Mouse (Mus musculus): Measurements from ENCODE around the gene Gpx8. TPM values are rescaled to one million over a fixed set of nuclear protein-coding genes. Genes with fewer than 3 reads are reported as not detected.

Gene Gpx8
- total and polyA plus RNA-seq, 2 experiments from 2014 or later, result 16.2 to 37.5 TPM

- Histone ChIP-seq H3K9ac (replicated peaks; ENCODE audit: low read length, poor library complexity, severe bottlenecking) (no peak overlapping the region), H3K27ac (ENCODE audit: low read depth, low read length) (0 out of 2 replicates have a peak overlapping the region, but pooled peaks have one; percentile 26), H3K27me3 (ENCODE audit: insufficient read depth, low read length) (no peaks in the 10 kb centered on the region), H3K4me2 (ENCODE audit: low read depth, low read length, poor library complexity, severe bottlenecking) (peak overlapping the region; percentile 26; the same call in 1 of the 2 replicates), H3K36me3 (ENCODE audit: insufficient read depth, low read length) (no peaks in the 10 kb centered on the region), H3K4me1 (ENCODE audit: insufficient read depth, low read length) (no peaks in the 10 kb centered on the region), H3K4me3 (ENCODE audit: low read depth, low read length) (no peak overlapping the region), H3K9me3 (ENCODE audit: low read length) (no peaks in the 10 kb centered on the region)
- TF ChIP-seq CTCF (IDR thresholded peaks at IDR 0.05), result no peak
- ATAC-seq (ENCODE audit: low FRiP score), result peak; percentile 73
- 22% methylated on average over 9 of the region's 9 CpGs for WGBS
- peak; percentile 40 for DNase-seq (ENCODE audit: low spot score)
These were observed 32.8 kb upstream of the Gpx8 start for GRCm38 (mm10) chr13:113079021-113079420.

- ATAC-seq (ENCODE audit: low FRiP score), result no peak
- Histone ChIP-seq H3K4me1 (ENCODE audit: insufficient read depth, low read length) (no peaks in the 10 kb centered on the region), H3K27ac (ENCODE audit: low read depth, low read length) (no peak overlapping the region), H3K9ac (replicated peaks; ENCODE audit: low read length, poor library complexity, severe bottlenecking) (no peak overlapping the region), H3K4me3 (ENCODE audit: low read depth, low read length) (no peak overlapping the region), H3K9me3 (ENCODE audit: low read length) (no peaks in the 10 kb centered on the region), H3K4me2 (ENCODE audit: low read depth, low read length, poor library complexity, severe bottlenecking) (no peak overlapping the region), H3K36me3 (ENCODE audit: insufficient read depth, low read length) (no peaks in the 10 kb centered on the region), H3K27me3 (ENCODE audit: insufficient read depth, low read length) (no peaks in the 10 kb centered on the region)
- no peak for TF ChIP-seq CTCF (IDR thresholded peaks at IDR 0.05)
- no peak for DNase-seq (ENCODE audit: low spot score)
- 91% methylated on average over 9 of the region's 9 CpGs for WGBS
These were observed 18.3 kb upstream of the Gpx8 start for GRCm38 (mm10) chr13:113064542-113064941.

- TF ChIP-seq CTCF (IDR thresholded peaks at IDR 0.05), result no peak
- H3K4me1 ChIP-seq (ENCODE audit: insufficient read depth, low read length), result no peaks in the 10 kb centered on the region
- 94% methylated on average over 6 of the region's 6 CpGs for WGBS
- H3K36me3 ChIP-seq (ENCODE audit: insufficient read depth, low read length), result no peaks in the 10 kb centered on the region
- no peak overlapping the region for H3K27ac ChIP-seq (ENCODE audit: low read depth, low read length)
- ATAC-seq (ENCODE audit: low FRiP score), result no peak
- no peak overlapping the region for H3K4me2 ChIP-seq (ENCODE audit: low read depth, low read length, poor library complexity, severe bottlenecking)
- no peaks in the 10 kb centered on the region for H3K9me3 ChIP-seq (ENCODE audit: low read length)
- H3K27me3 ChIP-seq (ENCODE audit: insufficient read depth, low read length), result no peaks in the 10 kb centered on the region
- no peak for DNase-seq (ENCODE audit: low spot score)
- no peak overlapping the region for H3K4me3 ChIP-seq (ENCODE audit: low read depth, low read length)
- H3K9ac ChIP-seq (replicated peaks; ENCODE audit: low read length, poor library complexity, severe bottlenecking), result no peak overlapping the region
These were observed 15.5 kb upstream of the Gpx8 start for GRCm38 (mm10) chr13:113061746-113062145.

GRCm38 (mm10) chr13:113055826-113056225 lies 9.6 kb upstream of the Gpx8 start:
- Histone ChIP-seq H3K9ac (replicated peaks; ENCODE audit: low read length, poor library complexity, severe bottlenecking) (no peak overlapping the region), H3K36me3 (ENCODE audit: insufficient read depth, low read length) (no peaks in the 10 kb centered on the region), H3K9me3 (ENCODE audit: low read length) (no peaks in the 10 kb centered on the region), H3K27ac (ENCODE audit: low read depth, low read length) (no peak overlapping the region), H3K4me3 (ENCODE audit: low read depth, low read length) (no peak overlapping the region), H3K27me3 (ENCODE audit: insufficient read depth, low read length) (no peaks in the 10 kb centered on the region), H3K4me2 (ENCODE audit: low read depth, low read length, poor library complexity, severe bottlenecking) (no peak overlapping the region), H3K4me1 (ENCODE audit: insufficient read depth, low read length) (no peaks in the 10 kb centered on the region)
- WGBS, result 37% methylated on average over 8 of the region's 8 CpGs
- TF ChIP-seq CTCF (IDR thresholded peaks at IDR 0.05), result peak; percentile 81
- DNase-seq (ENCODE audit: low spot score), result peak; percentile 49
- ATAC-seq (ENCODE audit: low FRiP score), result no peak

- Histone ChIP-seq H3K36me3 (ENCODE audit: insufficient read depth, low read length) (no peaks in the 10 kb centered on the region), H3K4me3 (ENCODE audit: low read depth, low read length) (no peak overlapping the region), H3K9ac (replicated peaks; ENCODE audit: low read length, poor library complexity, severe bottlenecking) (no peak overlapping the region), H3K4me1 (ENCODE audit: insufficient read depth, low read length) (no peaks in the 10 kb centered on the region), H3K9me3 (ENCODE audit: low read length) (no peaks in the 10 kb centered on the region), H3K27me3 (ENCODE audit: insufficient read depth, low read length) (no peaks in the 10 kb centered on the region), H3K27ac (ENCODE audit: low read depth, low read length) (no peak overlapping the region), H3K4me2 (ENCODE audit: low read depth, low read length, poor library complexity, severe bottlenecking) (no peak overlapping the region)
- 91% methylated on average over 8 of the region's 8 CpGs for WGBS
- no peak for ATAC-seq (ENCODE audit: low FRiP score)
- TF ChIP-seq CTCF (IDR thresholded peaks at IDR 0.05), result no peak
- DNase-seq (ENCODE audit: low spot score), result no peak
These were observed 8.0 kb upstream of the Gpx8 start for GRCm38 (mm10) chr13:113054230-113054629.

- Histone ChIP-seq H3K9me3 (ENCODE audit: low read length) (no peaks in the 10 kb centered on the region), H3K4me1 (ENCODE audit: insufficient read depth, low read length) (no peaks in the 10 kb centered on the region), H3K27me3 (ENCODE audit: insufficient read depth, low read length) (no peaks in the 10 kb centered on the region), H3K36me3 (ENCODE audit: insufficient read depth, low read length) (no peaks in the 10 kb centered on the region), H3K27ac (ENCODE audit: low read depth, low read length) (no peak overlapping the region), H3K9ac (replicated peaks; ENCODE audit: low read length, poor library complexity, severe bottlenecking) (no peak overlapping the region), H3K4me3 (ENCODE audit: low read depth, low read length) (no peak overlapping the region), H3K4me2 (ENCODE audit: low read depth, low read length, poor library complexity, severe bottlenecking) (no peak overlapping the region)
- DNase-seq (ENCODE audit: low spot score) (peak; percentile 21), ATAC-seq (ENCODE audit: low FRiP score) (no peak)
- 79% methylated on average over 3 of the region's 3 CpGs for WGBS
- peak; percentile 54 for TF ChIP-seq CTCF (IDR thresholded peaks at IDR 0.05)
These were observed 1.4 kb upstream of the Gpx8 start for GRCm38 (mm10) chr13:113047647-113048046.

All from midbrain, postnatal 0 days (tissue).